Mouse (Mus musculus) testis, adult 2 months (tissue): ENCODE results near the gene Lgalsl. TPM values are rescaled to one million over a fixed set of nuclear protein-coding genes. Genes with fewer than 3 reads are reported as not detected.

ENCODE experiments used
- H3K27ac ChIP-seq: fragments of 200-500 bp; 2 replicates; pipeline ENCODE4 v1.5.1; 2012; ENCODE audit warnings: low read depth, low read length; ENCODE audit not compliant: control insufficient read depth, insufficient read depth
- H3K27me3 ChIP-seq: fragments of 200-500 bp; 2 replicates; pipeline ENCODE4 v1.6.1; 2012; ENCODE audit warnings: mild to moderate bottlenecking, low read length, moderate library complexity; ENCODE audit not compliant: control insufficient read depth, insufficient read depth
- H3K36me3 ChIP-seq: fragments of 200-500 bp; 2 replicates; pipeline ENCODE4 v1.6.1; 2012; ENCODE audit warnings: mild to moderate bottlenecking, low read length; ENCODE audit not compliant: control insufficient read depth, insufficient read depth
- H3K4me1 ChIP-seq: fragments of 200-500 bp; 2 replicates; pipeline ENCODE4 v1.6.1; 2012; ENCODE audit warnings: low read length; ENCODE audit not compliant: control insufficient read depth, insufficient read depth
- H3K4me3 ChIP-seq: fragments of 200-500 bp; 2 replicates; pipeline ENCODE4 v1.5.1; 2012; ENCODE audit warnings: low read depth, mild to moderate bottlenecking, low read length, moderate library complexity, mixed read lengths; ENCODE audit not compliant: control insufficient read depth
- CTCF ChIP-seq: fragments of 200-500 bp; IDR thresholded peaks from 2 replicates; pipeline ENCODE4 v1.5.1; 2012; ENCODE audit warnings: low read depth, mild to moderate bottlenecking, inconsistent platforms, low read length, moderate library complexity; ENCODE audit not compliant: control insufficient read depth, insufficient read depth, insufficient replicate concordance
- POLR2A ChIP-seq: fragments of 200-500 bp; IDR thresholded peaks from 2 replicates; pipeline ENCODE4 v1.6.1; 2012; ENCODE audit warnings: low read depth, mild to moderate bottlenecking, inconsistent platforms, low read length, moderate library complexity; ENCODE audit not compliant: control insufficient read depth
- polyA plus RNA-seq: library from polyadenylated mRNA; depleted of rRNA; stranded (reverse); fragments of >200 nt; gene quantifications from 2 replicates; pipeline ENCODE4 v1.2.3, GENCODE M21; 2012

The Lgalsl gene
- polyA plus RNA-seq, 1 experiment, result 0.95 TPM

DNA sequence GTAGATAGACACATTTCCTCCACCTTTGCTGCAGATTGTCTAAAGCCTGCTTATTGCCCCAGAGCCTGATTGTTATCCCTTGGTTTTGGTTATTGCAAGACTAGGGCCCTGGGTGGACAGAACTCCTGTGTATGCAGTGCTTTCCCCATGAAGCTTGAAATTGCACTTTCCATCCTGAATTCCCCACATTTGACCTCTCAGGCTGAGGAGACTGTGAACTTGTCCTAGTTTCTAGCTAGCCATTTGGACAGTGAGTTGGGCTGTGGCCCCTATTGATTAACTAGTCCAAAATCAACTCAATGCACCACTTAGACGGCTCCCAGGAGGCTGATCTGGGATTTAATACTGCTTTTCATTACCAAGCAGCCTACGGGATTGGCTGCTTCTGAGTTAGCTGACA lies 6.9 kb downstream of the Lgalsl start:
- no peak for TF ChIP-seq CTCF
- no peak for TF ChIP-seq POLR2A

DNA sequence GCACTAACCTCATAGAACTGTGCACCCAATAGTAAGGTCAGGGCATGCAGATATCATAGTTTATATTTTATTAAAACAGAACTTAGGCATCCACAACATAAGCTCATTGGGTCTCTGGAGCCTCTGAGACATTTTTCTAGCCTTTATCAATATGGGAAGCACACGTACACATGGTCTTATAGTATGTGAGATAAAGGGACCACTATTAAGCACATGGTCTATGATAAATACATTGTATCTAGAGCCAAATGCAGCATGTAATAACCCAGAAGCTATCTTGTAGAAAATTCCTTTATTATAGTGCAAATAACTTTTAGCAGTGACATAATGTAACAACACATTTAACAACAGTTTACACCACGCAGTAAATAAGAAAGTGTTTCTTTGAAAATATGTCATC lies 7.6 kb downstream of the Lgalsl start:
- Histone ChIP-seq H3K4me1 (peaks cover 3% of the 10 kb centered on the region; the same call in 1 of the 2 replicates), H3K27ac (no peak overlapping the region), H3K36me3 (no peaks in the 10 kb centered on the region), H3K27me3 (no peaks in the 10 kb centered on the region), H3K4me3 (no peak overlapping the region)
- TF ChIP-seq POLR2A (no peak), CTCF (no peak)

More for the DNA sequence above, 6.9 kb downstream of the Lgalsl start:
- no peaks in the 10 kb centered on the region for H3K27me3 ChIP-seq
- no peak overlapping the region for H3K4me3 ChIP-seq
- H3K27ac ChIP-seq, result no peak overlapping the region
- H3K4me1 ChIP-seq, result peaks cover 1% of the 10 kb centered on the region; the same call in 1 of the 2 replicates
- H3K36me3 ChIP-seq, result no peaks in the 10 kb centered on the region

DNA sequence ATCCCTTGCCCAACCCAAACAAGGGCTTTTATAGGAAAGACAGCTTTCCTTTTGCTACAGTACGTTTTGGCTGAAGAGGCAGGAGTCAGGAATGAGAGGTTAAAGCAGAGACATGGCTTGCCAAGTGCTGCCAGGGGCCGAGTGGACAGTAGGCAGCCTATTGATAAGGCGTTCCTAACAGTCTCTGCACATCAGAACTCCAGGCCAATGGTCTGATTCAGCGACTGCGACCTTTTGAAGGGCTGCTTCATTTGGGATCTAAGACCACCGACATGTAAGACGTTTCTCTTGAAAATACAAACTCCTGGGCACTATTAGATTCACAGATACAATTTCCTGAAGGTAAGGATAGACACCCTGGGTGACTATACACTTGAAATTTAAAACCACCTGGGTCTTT lies 9.5 kb downstream of the Lgalsl start:
- Histone ChIP-seq H3K27me3 (no peaks in the 10 kb centered on the region), H3K36me3 (no peaks in the 10 kb centered on the region), H3K27ac (no peak overlapping the region), H3K4me1 (peaks cover 3% of the 10 kb centered on the region; the same call in 1 of the 2 replicates), H3K4me3 (no peak overlapping the region)
- TF ChIP-seq CTCF, result no peak

DNA sequence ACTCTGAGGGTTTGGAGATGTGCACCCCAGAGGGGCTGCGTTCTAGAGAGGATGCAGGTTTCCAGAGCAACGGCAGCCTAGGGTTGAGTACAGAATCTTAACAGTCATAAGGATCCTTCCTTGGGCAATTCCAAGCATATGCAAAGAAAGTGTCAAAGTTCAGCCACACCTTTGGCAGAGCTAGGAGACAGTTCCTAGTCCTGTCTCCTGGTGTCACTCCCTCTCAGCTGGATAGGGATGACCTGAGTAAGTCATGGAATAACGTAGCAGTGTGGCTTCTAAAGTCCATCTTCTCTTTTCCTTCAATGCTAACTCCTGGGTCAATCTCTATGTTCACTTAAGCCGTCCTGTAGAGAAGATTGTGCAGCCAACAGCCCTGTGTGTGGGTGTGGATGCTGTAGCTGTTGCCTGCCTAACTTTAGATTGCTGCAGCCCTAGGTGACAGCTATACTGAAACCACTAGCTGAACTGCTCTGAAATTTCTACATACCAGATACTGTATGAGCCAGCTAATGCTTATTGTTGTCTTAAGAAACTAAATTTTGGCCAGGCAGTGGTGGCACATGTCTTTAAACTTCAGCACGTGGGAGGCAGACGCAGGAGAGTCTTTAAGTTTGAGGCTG lies 16.8 kb downstream of the Lgalsl start:
- no peak overlapping the region for H3K27ac ChIP-seq
- no peaks in the 10 kb centered on the region for H3K27me3 ChIP-seq
- H3K4me1 ChIP-seq, result peaks cover 2% of the 10 kb centered on the region; the same call in 1 of the 2 replicates
- TF ChIP-seq POLR2A (no peak), CTCF (no peak)
- no peak overlapping the region for H3K4me3 ChIP-seq
- H3K36me3 ChIP-seq, result no peaks in the 10 kb centered on the region

GRCm38 (mm10) chr11:20812153-20812887 lies 18.5 kb downstream of the Lgalsl start:
- no peaks in the 10 kb centered on the region for H3K27me3 ChIP-seq
- TF ChIP-seq CTCF (no peak), POLR2A (no peak)
- no peak overlapping the region for H3K4me3 ChIP-seq
- no peaks in the 10 kb centered on the region for H3K36me3 ChIP-seq
- H3K27ac ChIP-seq, result no peak overlapping the region
- H3K4me1 ChIP-seq, result no peaks in the 10 kb centered on the region

DNA sequence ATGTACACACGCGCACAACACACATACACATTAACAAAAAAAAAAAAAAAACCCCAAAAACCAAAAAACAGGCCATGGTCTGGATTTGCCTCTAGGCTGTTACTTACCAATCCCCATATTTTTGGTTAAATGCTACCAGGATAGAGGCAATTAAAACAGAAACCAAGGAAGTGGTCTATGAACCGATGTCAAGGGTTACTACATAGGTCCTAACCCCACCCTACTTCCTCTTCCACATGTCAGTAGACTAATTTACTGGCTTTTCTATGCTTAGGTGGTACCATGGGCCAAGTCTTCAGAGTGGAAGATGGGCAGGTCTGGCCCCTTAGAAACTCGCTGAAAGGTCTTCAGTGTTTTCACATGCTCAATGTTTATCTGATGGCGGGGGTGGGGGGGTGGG lies 24.2 kb downstream of the Lgalsl start:
- no peaks in the 10 kb centered on the region for H3K27me3 ChIP-seq
- H3K36me3 ChIP-seq, result no peaks in the 10 kb centered on the region
- TF ChIP-seq CTCF, result no peak
- TF ChIP-seq POLR2A, result no peak
- no peaks in the 10 kb centered on the region for H3K4me1 ChIP-seq
- no peak overlapping the region for H3K27ac ChIP-seq
- H3K4me3 ChIP-seq, result no peak overlapping the region

GRCm38 (mm10) chr11:20805604-20806249 lies 25.1 kb downstream of the Lgalsl start:
- no peaks in the 10 kb centered on the region for H3K4me1 ChIP-seq
- H3K27ac ChIP-seq, result no peak overlapping the region
- no peaks in the 10 kb centered on the region for H3K36me3 ChIP-seq
- H3K27me3 ChIP-seq, result no peaks in the 10 kb centered on the region
- H3K4me3 ChIP-seq, result no peak overlapping the region
- TF ChIP-seq POLR2A (no peak), CTCF (no peak)
